Mouse (Mus musculus) olfactory bulb, adult 2 months (tissue): ENCODE results near the gene Slc16a6. TPM values are rescaled to one million over a fixed set of nuclear protein-coding genes. Genes with fewer than 3 reads are reported as not detected.

Experiments used
- H3K27ac ChIP-seq: fragments of 200-500 bp; 2 replicates; pipeline ENCODE4 v1.5.1; 2012; ENCODE audit warnings: low read depth, low read length; ENCODE audit not compliant: insufficient read depth
- H3K4me1 ChIP-seq: fragments of 200-500 bp; 2 replicates; pipeline ENCODE4 v1.6.1; 2012; ENCODE audit warnings: low read length; ENCODE audit not compliant: control insufficient read depth, insufficient read depth
- H3K4me3 ChIP-seq: fragments of 200-500 bp; 2 replicates; pipeline ENCODE4 v1.5.1; 2012; ENCODE audit warnings: mild to moderate bottlenecking, low read depth, low read length, moderate library complexity; ENCODE audit not compliant: insufficient read depth
- CTCF ChIP-seq: fragments of 200-500 bp; IDR thresholded peaks from 2 replicates; pipeline ENCODE4 v1.5.1; 2012; ENCODE audit warnings: low read depth, mild to moderate bottlenecking, low read length, moderate library complexity; ENCODE audit not compliant: insufficient read depth
- POLR2A ChIP-seq: fragments of 200-500 bp; IDR thresholded peaks from 2 replicates; pipeline ENCODE4 v1.6.1; 2012; ENCODE audit warnings: mild to moderate bottlenecking, low read depth, low read length, moderate library complexity; ENCODE audit not compliant: insufficient read depth
- WGBS: fragments of 180-500 bp; shearing (Covaris S2); methylation state at CpG from one replicate; pipeline ENCODE4 v1.1.7; 2018; 5-methylcytosine and 5-hydroxymethylcytosine counted together
- polyA plus RNA-seq: library from polyadenylated mRNA; stranded (reverse); fragments of >200 nt; gene quantifications from 2 replicates; pipeline ENCODE4 v1.2.4, GENCODE M21; 2012; ENCODE audit warnings: low replicate concordance; ENCODE audit not compliant: missing spikeins, insufficient read depth, insufficient read length

The Slc16a6 gene
- polyA plus RNA-seq, 1 experiment = not detected

GRCm38 (mm10) chr11:109489763-109490162, 16.4 kb upstream of the Slc16a6 start:
- Histone ChIP-seq H3K4me3 (no peak overlapping the region), H3K27ac (no peak overlapping the region), H3K4me1 (no peaks in the 10 kb centered on the region)
- 92% methylated on average over 2 of the region's 2 CpGs for WGBS
- TF ChIP-seq CTCF (no peak), POLR2A (no peak)

GRCm38 (mm10) chr11:109487991-109488684, 14.7 kb upstream of the Slc16a6 start:
- TF ChIP-seq CTCF = no peak
- TF ChIP-seq POLR2A = no peak
- no peaks in the 10 kb centered on the region for H3K4me1 ChIP-seq
- H3K4me3 ChIP-seq = no peak overlapping the region
- H3K27ac ChIP-seq = no peak overlapping the region
- 83% methylated on average over 10 of the region's 10 CpGs for WGBS

DNA sequence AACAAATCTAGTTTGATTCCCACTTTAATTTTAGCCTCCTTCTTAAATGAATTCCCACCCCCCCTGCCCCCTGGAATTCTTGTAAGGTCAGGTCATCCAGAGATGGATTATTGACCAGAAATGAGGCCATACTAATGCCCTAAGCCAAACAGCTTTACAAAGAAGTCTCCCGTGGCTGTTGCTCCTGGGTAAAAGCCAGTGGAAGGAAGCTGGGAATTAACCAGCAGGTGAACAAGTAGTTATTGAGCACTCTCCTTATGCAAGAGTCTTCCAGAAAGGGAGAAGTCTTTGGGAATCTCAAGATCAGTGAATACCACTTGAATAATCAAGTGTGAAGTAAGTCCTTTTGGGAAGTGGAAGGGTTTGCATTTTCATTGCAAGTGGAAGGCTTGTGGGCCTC, 13.7 kb upstream of the Slc16a6 start:
- H3K4me3 ChIP-seq = no peak overlapping the region
- no peak overlapping the region for H3K27ac ChIP-seq
- TF ChIP-seq POLR2A (no peak), CTCF (no peak)
- 50% methylated on average over 1 of the region's 1 CpGs for WGBS
- H3K4me1 ChIP-seq = no peaks in the 10 kb centered on the region

DNA sequence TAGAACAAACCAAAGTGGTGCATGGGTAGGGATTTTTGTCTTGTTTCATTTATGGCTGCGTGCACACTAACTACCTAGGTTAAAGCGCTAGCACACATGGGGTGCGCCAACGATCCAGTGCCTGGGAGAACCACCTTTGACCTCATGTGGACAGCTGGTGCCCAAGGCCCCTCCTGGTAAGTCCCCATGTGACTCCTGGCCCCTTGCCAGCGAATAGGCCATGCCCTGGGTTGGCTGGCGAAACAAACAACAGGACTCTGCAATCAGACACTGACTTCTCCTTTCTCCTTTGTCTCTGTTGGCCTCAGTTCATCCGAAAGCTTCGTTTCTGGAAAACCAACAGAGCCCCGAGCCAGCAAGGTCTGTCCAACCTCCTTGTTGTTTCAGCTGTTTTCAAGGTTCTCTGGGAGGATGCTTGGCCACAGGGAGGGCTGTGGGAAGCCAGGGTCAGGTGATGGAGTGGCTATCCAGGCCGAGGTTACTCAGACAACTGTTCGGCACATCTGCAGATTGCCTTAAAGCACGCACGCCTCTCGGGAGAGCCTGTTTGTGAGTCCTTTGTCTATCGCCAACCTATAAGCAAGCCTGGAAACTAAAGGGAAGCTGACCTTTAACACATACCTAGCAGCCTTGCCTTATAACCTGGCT, 12.1 kb upstream of the Slc16a6 start:
- H3K4me3 ChIP-seq = no peak overlapping the region
- H3K27ac ChIP-seq = 0 out of 2 replicates have a peak overlapping the region, but pooled peaks have one; percentile 14
- 82% methylated on average over 15 of the region's 15 CpGs for WGBS
- H3K4me1 ChIP-seq = no peaks in the 10 kb centered on the region
- TF ChIP-seq POLR2A = no peak
- no peak for TF ChIP-seq CTCF

- H3K4me3 ChIP-seq = no peak overlapping the region
- no peak for TF ChIP-seq CTCF
- TF ChIP-seq POLR2A = no peak
- peaks cover 2% of the 10 kb centered on the region; the same call in 1 of the 2 replicates for H3K4me1 ChIP-seq
- no peak overlapping the region for H3K27ac ChIP-seq
- WGBS = 92% methylated on average over 8 of the region's 8 CpGs
These were observed 7.0 kb upstream of the Slc16a6 start for GRCm38 (mm10) chr11:109480440-109480839.

DNA sequence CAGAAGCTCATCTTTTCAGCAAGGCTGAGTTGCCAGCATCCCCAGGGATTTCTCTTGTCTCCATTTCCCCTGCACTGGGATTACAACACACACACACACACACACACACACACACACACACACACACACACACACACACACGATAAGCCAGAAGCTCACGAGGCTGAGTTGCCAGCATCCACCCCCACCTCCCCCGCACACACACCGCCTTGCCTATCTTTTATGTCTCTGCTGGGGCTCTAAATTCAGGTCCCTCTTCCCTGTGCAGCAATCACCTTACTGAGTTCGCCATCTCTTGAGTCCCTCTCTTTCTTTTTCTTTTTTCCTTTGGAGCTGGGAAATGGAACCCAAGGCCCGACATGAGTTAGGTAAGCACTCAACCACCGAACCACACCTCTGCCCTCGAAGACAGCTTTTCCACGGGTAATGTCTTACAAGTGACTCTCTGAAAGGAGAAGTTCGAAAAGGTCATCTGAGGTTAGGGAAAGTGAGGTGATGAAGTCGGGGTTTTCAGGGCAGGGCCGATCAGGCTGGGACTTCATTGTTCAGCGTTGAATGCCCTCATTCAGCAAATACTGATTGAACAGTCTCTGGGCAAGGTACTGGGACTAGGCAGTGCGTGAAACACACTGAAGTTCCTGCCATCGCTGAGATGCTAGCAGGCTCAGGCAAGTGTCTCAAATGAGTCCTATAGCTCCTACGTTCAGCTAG, 6.3 kb upstream of the Slc16a6 start:
- Histone ChIP-seq H3K4me1 (peaks cover 2% of the 10 kb centered on the region; the same call in 1 of the 2 replicates), H3K27ac (no peak overlapping the region), H3K4me3 (no peak overlapping the region)
- WGBS = 66% methylated on average over 16 of the region's 16 CpGs
- no peak for TF ChIP-seq POLR2A
- TF ChIP-seq CTCF = no peak

DNA sequence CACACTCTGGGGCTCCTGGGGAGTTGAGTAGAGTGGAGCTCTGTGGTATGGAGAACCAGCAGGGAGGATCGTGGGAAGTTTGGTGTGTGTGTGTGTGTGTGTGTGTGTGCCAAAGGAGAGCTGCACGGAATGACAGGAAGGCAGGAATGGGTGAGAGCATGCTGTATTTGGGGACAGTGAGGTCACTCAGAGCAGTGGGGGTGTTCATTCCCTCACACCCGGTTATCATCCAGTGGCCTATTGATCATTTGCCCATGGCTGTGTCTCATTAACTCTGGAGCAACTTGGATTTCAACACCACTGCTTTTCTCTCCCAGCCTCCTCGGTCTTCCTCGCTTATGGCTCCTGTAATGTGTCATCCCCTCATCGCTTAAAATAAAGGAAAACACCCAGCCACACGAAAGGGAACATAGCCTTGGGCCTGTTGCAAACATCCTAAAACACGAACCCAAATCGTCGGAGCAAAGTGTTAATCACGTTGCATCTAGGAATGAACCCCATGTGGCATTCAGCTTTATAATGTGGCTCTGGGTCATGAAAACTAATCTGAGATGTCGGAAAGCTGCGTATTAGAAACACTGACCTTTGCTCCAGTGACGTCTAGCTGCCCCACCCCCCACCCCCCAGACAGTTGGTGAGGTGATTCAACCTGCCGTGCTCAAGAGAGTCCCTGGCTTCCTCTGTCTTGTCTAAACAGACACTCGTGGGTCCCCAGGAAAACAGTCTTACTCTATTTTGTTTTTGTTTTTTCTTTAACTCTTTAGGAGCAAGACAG, 4.4 kb upstream of the Slc16a6 start:
- TF ChIP-seq POLR2A (no peak), CTCF (no peak)
- Histone ChIP-seq H3K4me1 (peaks cover 2% of the 10 kb centered on the region; the same call in 1 of the 2 replicates), H3K27ac (no peak overlapping the region), H3K4me3 (no peak overlapping the region)
- 59% methylated on average over 16 of the region's 16 CpGs for WGBS

DNA sequence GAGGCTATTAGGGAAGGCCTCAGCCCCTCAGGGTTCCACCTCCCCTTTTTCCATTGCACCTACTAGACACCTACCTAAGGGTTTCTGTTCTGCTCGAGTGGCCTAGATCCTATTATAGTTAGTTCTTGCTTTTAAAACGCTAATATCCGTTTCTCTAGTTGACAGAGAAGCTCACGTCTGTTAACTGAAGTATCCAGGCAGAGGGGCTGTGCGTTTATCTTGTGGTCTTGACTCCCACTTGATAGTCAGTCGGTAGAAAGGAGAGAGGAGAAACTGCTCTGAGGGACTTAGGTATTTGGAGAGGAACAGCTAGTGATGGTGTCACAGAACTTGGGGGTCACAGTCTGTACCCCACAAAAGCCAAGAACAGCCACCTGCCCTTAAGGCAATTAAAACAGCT, 3.3 kb upstream of the Slc16a6 start:
- Histone ChIP-seq H3K4me1 (peaks cover 5% of the 10 kb centered on the region), H3K27ac (no peak overlapping the region), H3K4me3 (no peak overlapping the region)
- TF ChIP-seq POLR2A (no peak), CTCF (no peak)
- 71% methylated on average over 6 of the region's 6 CpGs for WGBS
